Mouse (Mus musculus): ENCODE results near the gene Lcn2.

GRCm38 (mm10) chr2:32412742-32413531, 24.9 kb upstream of the Lcn2 start:
- TF ChIP-seq TAL1 (IDR thresholded peaks at IDR 0.05; ENCODE audit: low read length) = no peak
- TF ChIP-seq GATA1 (IDR thresholded peaks at IDR 0.05; ENCODE audit: low read length) = no peak
